Mouse (Mus musculus) liver, adult 2 months (tissue): ENCODE results near the gene Hoxc9. TPM values are rescaled to one million over a fixed set of nuclear protein-coding genes. Genes with fewer than 3 reads are reported as not detected.

Experiments
- DNase-seq: peaks from one replicate; pipeline ENCODE4 v3.0.0-alpha.2; 2011; ENCODE audit warnings: low read depth, low spot score; ENCODE audit errors: extremely low read depth
- H3K27ac ChIP-seq: fragments of 200-500 bp; replicated peaks from 2 replicates; pipeline ENCODE4 v1.5.1; 2012; ENCODE audit warnings: low read depth, mild to moderate bottlenecking, control low read depth, inconsistent platforms, low read length; ENCODE audit not compliant: insufficient read depth
- H3K27me3 ChIP-seq: fragments of 200-500 bp; 2 replicates; pipeline ENCODE4 v1.6.1; 2012; ENCODE audit warnings: mild to moderate bottlenecking, moderate library complexity, low read length, inconsistent platforms; ENCODE audit not compliant: control insufficient read depth, insufficient read depth
- H3K36me3 ChIP-seq: fragments of 200-500 bp; 2 replicates; pipeline ENCODE4 v1.6.1; 2012; ENCODE audit warnings: low read length, inconsistent platforms; ENCODE audit not compliant: control insufficient read depth, insufficient read depth
- H3K4me1 ChIP-seq: fragments of 200-500 bp; 2 replicates; pipeline ENCODE4 v1.6.1; 2011; ENCODE audit warnings: low read length; ENCODE audit not compliant: control insufficient read depth, insufficient read depth
- H3K4me3 ChIP-seq: fragments of 200-500 bp; 2 replicates; pipeline ENCODE4 v1.5.1; 2011; ENCODE audit warnings: low read depth, mild to moderate bottlenecking, control low read depth, low read length, moderate library complexity; ENCODE audit not compliant: insufficient read depth
- H3K79me2 ChIP-seq: fragments of 200-500 bp; 2 replicates; pipeline ENCODE4 v1.6.1; 2012; ENCODE audit warnings: inconsistent platforms, mild to moderate bottlenecking, low read length, moderate library complexity; ENCODE audit not compliant: control insufficient read depth, insufficient read depth
- H3K9ac ChIP-seq: fragments of 200-500 bp; 2 replicates; pipeline ENCODE4 v1.6.1; 2012; ENCODE audit warnings: low read depth, mild to moderate bottlenecking, control low read depth, inconsistent platforms, low read length
- CTCF ChIP-seq: fragments of 200-500 bp; IDR thresholded peaks from 2 replicates; pipeline ENCODE4 v1.5.1; 2011; ENCODE audit warnings: low read depth, low read length, control low read depth
- POLR2A ChIP-seq: fragments of 200-500 bp; IDR thresholded peaks from 2 replicates; pipeline ENCODE4 v1.6.1; 2011; ENCODE audit warnings: low read length, control low read depth; ENCODE audit not compliant: insufficient read depth; ENCODE audit errors: extremely low read depth
- WGBS: fragments of 180-500 bp; shearing (Covaris S2); methylation state at CpG from one replicate; pipeline ENCODE4 v1.1.7; 2018; 5-methylcytosine and 5-hydroxymethylcytosine counted together
- polyA plus RNA-seq: library from polyadenylated mRNA; depleted of rRNA; stranded (reverse); fragments of >200 nt; gene quantifications from 2 replicates; pipeline ENCODE4 v1.2.3, GENCODE M21; 2012
- total RNA-seq: library from RNA; depleted of rRNA; stranded (reverse); fragments of >200 nt; gene quantifications from 2 replicates; pipeline ENCODE4 v1.2.3, GENCODE M21; 2014

The Hoxc9 gene
- total and polyA plus RNA-seq, 2 experiments: not detected

DNA sequence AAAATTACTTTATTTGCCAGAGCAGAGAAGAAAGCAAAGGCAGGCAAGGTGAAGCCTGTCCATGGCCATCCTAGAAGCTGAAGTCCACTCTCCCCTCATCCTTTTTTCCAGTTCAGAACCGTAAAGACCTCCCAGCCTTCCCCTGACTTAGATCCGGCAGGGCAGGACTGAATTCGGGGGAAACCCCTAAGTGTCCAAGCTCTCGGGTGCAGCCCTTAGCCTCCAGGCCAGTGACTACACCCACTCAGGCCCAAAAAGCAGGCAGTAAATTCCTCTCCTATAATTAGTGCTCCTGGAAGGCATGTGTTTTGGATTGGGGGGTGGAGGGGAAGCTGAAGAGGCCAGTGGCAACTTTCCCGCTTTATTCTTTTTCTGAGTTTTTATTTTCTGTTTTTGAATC is 29.6 kb downstream of the Hoxc9 start:
- Histone ChIP-seq H3K4me1 (no peaks in the 10 kb centered on the region), H3K27ac (no peak overlapping the region), H3K9ac (no peak overlapping the region), H3K4me3 (no peak overlapping the region), H3K27me3 (peaks cover 16% of the 10 kb centered on the region), H3K36me3 (no peaks in the 10 kb centered on the region), H3K79me2 (no peaks in the 10 kb centered on the region)
- no peak for DNase-seq
- WGBS: 13% methylated on average over 5 of the region's 5 CpGs
- TF ChIP-seq CTCF: no peak
- no peak for TF ChIP-seq POLR2A

DNA sequence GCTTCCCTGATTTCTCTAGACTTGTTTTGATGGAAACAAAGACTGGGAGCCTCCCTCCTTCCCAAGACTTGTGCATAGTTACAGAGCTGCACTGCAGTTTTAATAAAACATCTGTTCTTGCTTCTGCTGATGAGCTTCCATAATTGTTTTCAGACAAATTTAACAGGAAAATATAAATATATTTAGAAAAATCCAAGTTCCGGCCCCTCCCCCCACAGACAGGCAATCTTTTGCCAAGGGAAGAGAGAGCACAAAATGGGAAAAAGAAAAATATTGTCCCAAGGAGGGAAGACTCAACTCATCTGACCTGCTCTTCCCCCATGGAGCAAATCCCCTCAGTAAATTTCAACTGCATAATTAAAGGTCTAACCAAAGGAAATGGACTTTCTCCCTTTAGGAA is 30.1 kb downstream of the Hoxc9 start:
- 28% methylated on average over 1 of the region's 1 CpGs for WGBS
- peaks cover 19% of the 10 kb centered on the region for H3K27me3 ChIP-seq
- H3K9ac ChIP-seq: no peak overlapping the region
- TF ChIP-seq CTCF (no peak), POLR2A (no peak)
- no peaks in the 10 kb centered on the region for H3K4me1 ChIP-seq
- no peak for DNase-seq
- H3K79me2 ChIP-seq: no peaks in the 10 kb centered on the region
- no peaks in the 10 kb centered on the region for H3K36me3 ChIP-seq
- H3K27ac ChIP-seq: no peak overlapping the region
- H3K4me3 ChIP-seq: no peak overlapping the region

DNA sequence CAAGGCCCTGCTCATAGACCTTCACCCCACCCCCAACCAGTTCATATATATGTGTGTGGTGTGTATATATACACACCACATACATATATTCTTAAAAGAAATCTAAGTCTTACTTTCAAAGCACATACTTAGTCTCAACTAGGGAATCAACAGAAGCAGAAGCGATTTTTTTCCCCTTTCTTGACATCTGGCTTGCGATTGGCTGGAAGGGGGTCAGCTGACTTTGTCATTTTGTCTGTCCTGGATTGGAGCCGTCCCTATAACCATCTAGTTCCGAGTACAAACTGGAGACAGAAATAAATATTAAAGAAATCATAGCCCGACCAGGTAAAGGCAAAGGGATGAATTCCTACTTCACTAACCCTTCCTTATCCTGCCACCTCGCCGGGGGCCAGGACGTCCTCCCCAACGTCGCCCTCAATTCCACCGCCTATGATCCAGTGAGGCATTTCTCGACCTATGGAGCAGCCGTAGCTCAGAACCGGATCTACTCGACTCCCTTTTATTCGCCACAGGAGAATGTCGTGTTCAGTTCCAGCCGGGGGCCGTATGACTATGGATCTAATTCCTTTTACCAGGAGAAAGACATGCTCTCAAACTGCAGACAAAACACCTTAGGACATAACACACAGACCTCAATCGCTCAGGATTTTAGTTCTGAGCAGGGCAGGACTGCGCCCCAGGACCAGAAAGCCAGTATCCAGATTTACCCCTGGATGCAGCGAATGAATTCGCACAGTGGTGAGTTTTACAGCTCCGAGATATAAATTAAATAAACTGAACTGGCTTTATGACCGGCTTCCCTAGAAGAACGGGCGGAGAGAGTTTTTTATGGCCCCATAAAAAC is 33.2 kb downstream of the Hoxc9 start:
- Histone ChIP-seq H3K79me2 (no peaks in the 10 kb centered on the region), H3K4me3 (no peak overlapping the region), H3K27ac (no peak overlapping the region), H3K27me3 (peaks cover 35% of the 10 kb centered on the region), H3K36me3 (no peaks in the 10 kb centered on the region), H3K9ac (no peak overlapping the region), H3K4me1 (no peaks in the 10 kb centered on the region)
- TF ChIP-seq CTCF (no peak), POLR2A (no peak)
- DNase-seq: no peak
- WGBS: 5% methylated on average over 27 of the region's 27 CpGs

DNA sequence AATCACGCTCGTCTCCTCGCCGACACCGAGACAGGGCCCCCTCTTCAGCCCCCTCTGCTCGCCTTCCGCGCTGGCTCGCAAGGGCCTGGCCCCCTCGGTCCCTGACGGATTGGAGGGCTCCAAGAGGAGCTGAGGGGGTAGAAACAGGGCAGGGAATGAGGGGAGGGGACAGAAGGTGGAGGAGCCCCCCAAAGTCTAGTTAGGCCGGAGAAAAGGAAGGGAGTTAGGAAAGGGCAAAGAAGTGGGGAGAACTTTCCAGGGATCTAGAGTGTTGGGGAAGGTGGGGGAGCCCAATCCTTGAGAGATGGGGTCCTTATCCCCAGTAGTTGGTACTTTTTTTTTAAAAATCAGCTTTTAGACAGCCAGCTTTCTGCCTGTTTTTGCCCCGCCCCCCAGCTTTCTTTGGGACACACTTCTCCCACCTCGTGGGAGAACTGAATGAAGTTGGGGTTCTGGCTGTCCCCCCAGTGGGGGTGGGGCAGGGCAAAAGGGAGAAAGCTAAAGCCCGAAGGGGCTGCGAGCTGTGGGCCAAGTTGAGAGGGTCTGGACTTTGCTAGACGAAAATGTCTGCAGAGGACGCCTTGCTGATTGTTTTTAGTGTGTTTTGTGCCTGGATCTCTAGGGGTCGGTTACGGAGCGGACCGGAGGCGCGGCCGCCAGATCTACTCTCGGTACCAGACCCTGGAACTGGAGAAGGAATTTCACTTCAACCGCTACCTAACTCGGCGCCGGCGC is 34.0 kb downstream of the Hoxc9 start:
- Histone ChIP-seq H3K4me3 (no peak overlapping the region), H3K27ac (no peak overlapping the region), H3K9ac (no peak overlapping the region), H3K27me3 (peaks cover 35% of the 10 kb centered on the region), H3K79me2 (no peaks in the 10 kb centered on the region), H3K36me3 (no peaks in the 10 kb centered on the region), H3K4me1 (no peaks in the 10 kb centered on the region)
- no peak for DNase-seq
- WGBS: 5% methylated on average over 31 of the region's 31 CpGs
- TF ChIP-seq POLR2A: no peak
- TF ChIP-seq CTCF: no peak

DNA sequence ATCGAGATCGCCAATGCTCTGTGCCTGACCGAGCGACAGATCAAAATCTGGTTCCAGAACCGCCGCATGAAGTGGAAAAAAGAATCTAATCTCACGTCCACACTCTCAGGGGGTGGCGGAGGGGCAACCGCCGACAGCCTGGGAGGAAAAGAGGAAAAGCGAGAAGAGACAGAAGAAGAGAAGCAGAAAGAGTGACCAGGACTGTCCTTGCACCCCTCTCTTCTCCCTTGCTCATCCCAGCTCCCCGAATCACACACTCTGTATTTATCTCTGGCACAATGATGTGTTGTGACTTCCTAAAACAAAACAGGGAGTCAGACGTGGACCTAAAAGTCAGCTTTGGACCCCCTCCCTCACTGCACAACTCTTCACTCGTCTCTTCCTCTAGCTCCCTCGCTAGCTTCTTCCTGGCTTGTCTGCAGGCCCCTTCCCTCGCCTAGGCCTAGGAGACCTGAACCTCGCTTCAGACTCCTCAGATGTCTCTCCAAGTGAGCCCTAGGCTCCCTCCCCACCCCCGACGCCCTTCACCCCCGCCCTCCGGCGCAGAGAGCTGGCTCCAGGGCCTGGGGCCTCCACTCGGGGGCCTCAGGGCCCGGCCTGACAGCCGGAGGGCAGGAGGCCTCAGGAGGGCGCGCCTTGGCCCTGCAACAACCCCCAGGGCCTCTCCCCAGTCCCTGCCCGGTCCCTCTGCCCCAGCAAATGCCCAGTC is 34.8 kb downstream of the Hoxc9 start:
- WGBS: 6% methylated on average over 28 of the region's 28 CpGs
- Histone ChIP-seq H3K4me3 (no peak overlapping the region), H3K4me1 (no peaks in the 10 kb centered on the region), H3K9ac (no peak overlapping the region), H3K27me3 (peaks cover 35% of the 10 kb centered on the region), H3K27ac (no peak overlapping the region), H3K36me3 (no peaks in the 10 kb centered on the region), H3K79me2 (no peaks in the 10 kb centered on the region)
- no peak for TF ChIP-seq CTCF
- no peak for DNase-seq
